Mouse (Mus musculus): ENCODE measurements around the gene Entr1.

- TF ChIP-seq CTCF (IDR thresholded peaks at IDR 0.05; ENCODE audit: low read depth) (no peak), EP300 (IDR thresholded peaks at IDR 0.05; ENCODE audit: low read depth) (no peak)
Observed at GRCm38 (mm10) chr2:26363481-26363880, 25.6 kb downstream of the Entr1 start.

Measured in heart, postnatal 0 days (tissue).